Mouse (Mus musculus) heart, embryonic 13.5 days (tissue): ENCODE data around the gene Efna5. TPM values are rescaled to one million over a fixed set of nuclear protein-coding genes. Genes with fewer than 3 reads are reported as not detected.

Experiments
- ATAC-seq: fragments of 200-750 bp; cut with Nextera tagmentation; 2 replicates; pipeline ENCODE4 v1.8.0; 2017; ENCODE audit warnings: moderate TSS enrichment; ENCODE audit not compliant: insufficient number of reproducible peaks, low FRiP score, low TSS enrichment; ENCODE audit errors: extremely low read depth
- H3K27ac ChIP-seq: fragments of 300-500 bp; sonication (generic); replicated peaks from 2 replicates; pipeline ENCODE4 v1.5.1; 2015; ENCODE audit warnings: moderate library complexity, mild to moderate bottlenecking, inconsistent platforms
- H3K27me3 ChIP-seq: fragments of 300-500 bp; sonication (generic); replicated peaks from 2 replicates; pipeline ENCODE4 v1.6.1; 2015; ENCODE audit warnings: mild to moderate bottlenecking, inconsistent platforms
- H3K36me3 ChIP-seq: fragments of 300-500 bp; sonication (generic); 2 replicates; pipeline ENCODE4 v1.6.1; 2015; ENCODE audit warnings: mild to moderate bottlenecking, inconsistent platforms
- H3K4me1 ChIP-seq: fragments of 300-500 bp; sonication (generic); 2 replicates; pipeline ENCODE4 v1.6.1; 2015; ENCODE audit warnings: inconsistent platforms
- H3K4me2 ChIP-seq: fragments of 300-500 bp; sonication (generic); 2 replicates; pipeline ENCODE4 v1.6.1; 2015; ENCODE audit warnings: inconsistent platforms, mild to moderate bottlenecking, moderate library complexity
- H3K4me3 ChIP-seq: fragments of 300-500 bp; sonication (generic); 2 replicates; pipeline ENCODE4 v1.5.1; 2015; ENCODE audit warnings: moderate library complexity, mild to moderate bottlenecking, inconsistent platforms
- H3K9ac ChIP-seq: fragments of 300-500 bp; sonication (generic); 2 replicates; pipeline ENCODE4 v1.6.1; 2015; ENCODE audit warnings: inconsistent platforms, mild to moderate bottlenecking, moderate library complexity
- H3K9me3 ChIP-seq: fragments of 300-500 bp; sonication (generic); 2 replicates; pipeline ENCODE4 v1.6.1; 2016; ENCODE audit warnings: inconsistent platforms
- WGBS: fragments of 180-500 bp; shearing (Covaris S2); methylation state at CpG from one replicate; pipeline ENCODE4 v1.1.7; 2015; ENCODE audit warnings: mixed read lengths; 5-methylcytosine and 5-hydroxymethylcytosine counted together
- polyA plus RNA-seq: library from polyadenylated mRNA; unstranded; fragments of >200 nt; fragmentation: Nextera tagmentation; extraction: Ambion mirVana; gene quantifications from 2 replicates; pipeline ENCODE4 v1.2.1, GENCODE M21; 2015

Gene Efna5
- polyA plus RNA-seq, 1 experiment from 2014 or later, result 22.0 TPM

DNA sequence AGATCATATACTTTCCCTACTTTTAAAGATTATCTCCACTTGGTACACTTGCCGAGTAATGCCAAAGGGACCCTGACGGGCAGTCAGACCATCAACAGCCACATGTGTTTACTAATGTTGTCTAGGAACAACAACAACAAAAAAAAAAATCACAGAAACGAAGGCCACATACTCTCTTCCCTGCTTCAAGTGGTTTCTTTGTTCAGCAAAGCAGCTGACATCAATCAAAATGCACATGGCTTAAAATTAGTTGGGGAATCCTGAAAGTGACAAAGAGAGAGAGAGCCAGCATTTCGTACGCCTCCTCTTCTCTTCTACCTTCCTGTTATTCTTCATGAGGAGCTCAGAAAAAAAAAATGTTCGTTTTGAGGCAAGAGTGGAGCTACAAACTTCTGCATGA, 266.4 kb downstream of the Efna5 start:
- 34% methylated on average over 6 of the region's 6 CpGs for WGBS
- Histone ChIP-seq H3K4me2 (peak overlapping the region; percentile 30), H3K27me3 (no peaks in the 10 kb centered on the region), H3K36me3 (no peaks in the 10 kb centered on the region), H3K9me3 (no peaks in the 10 kb centered on the region), H3K4me1 (peaks cover 32% of the 10 kb centered on the region), H3K4me3 (no peak overlapping the region), H3K9ac (no peak overlapping the region), H3K27ac (no peak overlapping the region; the same call in 1 of the 2 replicates)
- ATAC-seq, result no peak

DNA sequence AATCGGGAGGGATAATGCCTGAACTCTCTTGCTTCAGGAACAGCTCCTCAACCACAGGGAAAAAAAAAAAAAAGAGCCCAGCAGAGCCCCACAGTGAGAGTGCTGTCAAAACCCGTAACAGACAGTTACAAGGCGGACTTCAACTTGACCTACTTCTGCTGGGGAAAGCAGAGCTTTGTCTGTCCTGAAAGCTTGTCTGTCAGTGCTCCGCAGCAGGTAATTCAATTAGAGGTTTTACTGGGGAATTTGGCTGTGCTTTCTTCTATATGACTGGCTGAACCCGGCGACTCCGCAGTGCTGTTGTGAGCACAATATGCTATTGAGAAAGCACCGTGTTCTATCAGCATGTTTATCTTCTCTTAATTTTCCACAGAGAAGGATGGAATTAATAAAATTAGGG, 266.9 kb downstream of the Efna5 start:
- peak overlapping the region; percentile 30 for H3K4me2 ChIP-seq
- no peak overlapping the region for H3K9ac ChIP-seq
- peaks cover 32% of the 10 kb centered on the region for H3K4me1 ChIP-seq
- H3K27ac ChIP-seq, result no peak overlapping the region; the same call in 1 of the 2 replicates
- ATAC-seq, result no peak
- H3K9me3 ChIP-seq, result no peaks in the 10 kb centered on the region
- H3K27me3 ChIP-seq, result no peaks in the 10 kb centered on the region
- WGBS, result 52% methylated on average over 8 of the region's 8 CpGs
- H3K4me3 ChIP-seq, result no peak overlapping the region
- no peaks in the 10 kb centered on the region for H3K36me3 ChIP-seq

GRCm38 (mm10) chr17:62613232-62613631, 267.9 kb downstream of the Efna5 start:
- no peaks in the 10 kb centered on the region for H3K36me3 ChIP-seq
- H3K27ac ChIP-seq, result no peak overlapping the region
- WGBS, result 85% methylated on average over 11 of the region's 11 CpGs
- no peaks in the 10 kb centered on the region for H3K27me3 ChIP-seq
- H3K4me2 ChIP-seq, result no peak overlapping the region
- peaks cover 32% of the 10 kb centered on the region for H3K4me1 ChIP-seq
- no peak overlapping the region for H3K9ac ChIP-seq
- H3K4me3 ChIP-seq, result no peak overlapping the region
- ATAC-seq, result no peak
- no peaks in the 10 kb centered on the region for H3K9me3 ChIP-seq

GRCm38 (mm10) chr17:62608145-62608544, 273.0 kb downstream of the Efna5 start:
- Histone ChIP-seq H3K4me3 (no peak overlapping the region), H3K36me3 (peaks cover 22% of the 10 kb centered on the region), H3K9me3 (no peaks in the 10 kb centered on the region), H3K27me3 (no peaks in the 10 kb centered on the region), H3K9ac (no peak overlapping the region), H3K4me2 (no peak overlapping the region), H3K27ac (no peak overlapping the region), H3K4me1 (peaks cover 4% of the 10 kb centered on the region; the same call in 1 of the 2 replicates)
- WGBS, result 78% methylated on average over 8 of the region's 8 CpGs
- no peak for ATAC-seq

- no peak overlapping the region for H3K27ac ChIP-seq
- no peak for ATAC-seq
- no peak overlapping the region for H3K4me3 ChIP-seq
Measured at GRCm38 (mm10) chr17:62607304-62607914, 273.7 kb downstream of the Efna5 start.

GRCm38 (mm10) chr17:62606681-62607080, 274.4 kb downstream of the Efna5 start:
- ATAC-seq, result no peak
- Histone ChIP-seq H3K9ac (no peak overlapping the region), H3K27ac (no peak overlapping the region), H3K4me2 (no peak overlapping the region), H3K36me3 (peaks cover 32% of the 10 kb centered on the region), H3K27me3 (no peaks in the 10 kb centered on the region), H3K4me3 (no peak overlapping the region), H3K9me3 (no peaks in the 10 kb centered on the region), H3K4me1 (peaks cover 2% of the 10 kb centered on the region; the same call in 1 of the 2 replicates)
- WGBS, result 80% methylated on average over 6 of the region's 6 CpGs

More at GRCm38 (mm10) chr17:62607304-62607914, 273.7 kb downstream of the Efna5 start:
- Histone ChIP-seq H3K9me3 (no peaks in the 10 kb centered on the region), H3K4me2 (no peak overlapping the region), H3K9ac (no peak overlapping the region), H3K27me3 (no peaks in the 10 kb centered on the region), H3K4me1 (peaks cover 4% of the 10 kb centered on the region; the same call in 1 of the 2 replicates), H3K36me3 (peaks cover 25% of the 10 kb centered on the region)
- WGBS, result 86% methylated on average over 18 of the region's 18 CpGs

DNA sequence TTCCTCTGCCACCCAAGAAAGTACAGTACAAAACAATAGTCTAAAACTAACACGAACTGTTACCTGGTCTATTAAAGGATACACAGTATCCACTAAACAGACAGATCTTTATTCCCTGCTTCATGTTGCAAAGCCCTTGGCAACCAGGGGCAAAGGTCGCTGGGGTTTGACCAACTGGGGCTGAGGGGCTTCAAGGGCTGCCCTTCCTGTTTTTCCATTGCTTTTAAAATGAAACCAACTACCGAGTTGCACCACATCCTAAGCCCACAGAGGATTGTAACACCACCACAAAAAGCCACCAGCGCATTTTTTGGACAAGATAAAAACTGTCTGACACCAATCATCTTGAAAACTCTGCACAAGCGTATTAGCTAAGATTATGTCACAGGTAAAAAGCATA, 276.8 kb downstream of the Efna5 start:
- Histone ChIP-seq H3K9me3 (no peaks in the 10 kb centered on the region), H3K4me3 (no peak overlapping the region), H3K36me3 (peaks cover 32% of the 10 kb centered on the region), H3K27ac (no peak overlapping the region), H3K9ac (no peak overlapping the region), H3K4me1 (no peaks in the 10 kb centered on the region), H3K4me2 (no peak overlapping the region), H3K27me3 (no peaks in the 10 kb centered on the region)
- no peak for ATAC-seq
- WGBS, result 73% methylated on average over 5 of the region's 5 CpGs

GRCm38 (mm10) chr17:62603604-62604003, 277.5 kb downstream of the Efna5 start:
- Histone ChIP-seq H3K9ac (no peak overlapping the region), H3K4me3 (no peak overlapping the region), H3K4me1 (no peaks in the 10 kb centered on the region), H3K27me3 (no peaks in the 10 kb centered on the region), H3K27ac (no peak overlapping the region), H3K4me2 (no peak overlapping the region), H3K9me3 (no peaks in the 10 kb centered on the region), H3K36me3 (peaks cover 32% of the 10 kb centered on the region)
- ATAC-seq, result no peak
- WGBS, result 62% methylated on average over 5 of the region's 5 CpGs

GRCm38 (mm10) chr17:62598716-62599490, 282.2 kb downstream of the Efna5 start:
- Histone ChIP-seq H3K4me1 (no peaks in the 10 kb centered on the region), H3K4me2 (no peak overlapping the region), H3K27me3 (no peaks in the 10 kb centered on the region), H3K36me3 (peaks cover 9% of the 10 kb centered on the region; the same call in 1 of the 2 replicates), H3K9me3 (no peaks in the 10 kb centered on the region), H3K27ac (no peak overlapping the region), H3K9ac (no peak overlapping the region), H3K4me3 (no peak overlapping the region)
- no peak for ATAC-seq
- 59% methylated on average over 9 of the region's 9 CpGs for WGBS

- Histone ChIP-seq H3K9ac (no peak overlapping the region), H3K36me3 (no peaks in the 10 kb centered on the region), H3K9me3 (peaks cover under 1% of the 10 kb centered on the region; the same call in 1 of the 2 replicates), H3K4me2 (no peak overlapping the region), H3K4me3 (no peak overlapping the region), H3K4me1 (peaks cover 16% of the 10 kb centered on the region), H3K27ac (no peak overlapping the region), H3K27me3 (no peaks in the 10 kb centered on the region)
- no peak for ATAC-seq
- WGBS, result 38% methylated on average over 5 of the region's 5 CpGs
Measured at GRCm38 (mm10) chr17:62592436-62593074, 288.6 kb downstream of the Efna5 start.

GRCm38 (mm10) chr17:62591581-62592435, 289.3 kb downstream of the Efna5 start:
- WGBS, result 60% methylated on average over 10 of the region's 10 CpGs

More at GRCm38 (mm10) chr17:62591581-62592435, 289.3 kb downstream of the Efna5 start:
- Histone ChIP-seq H3K4me2 (no peak overlapping the region), H3K27me3 (no peaks in the 10 kb centered on the region), H3K9me3 (peaks cover 6% of the 10 kb centered on the region), H3K9ac (no peak overlapping the region), H3K36me3 (no peaks in the 10 kb centered on the region), H3K4me1 (peaks cover 16% of the 10 kb centered on the region), H3K27ac (no peak overlapping the region), H3K4me3 (no peak overlapping the region)
- no peak for ATAC-seq
